Mouse (Mus musculus): ENCODE results near the gene Stxbp4.

The Stxbp4 gene

GRCm38 (mm10) chr11:90637440-90638311, at the start of gene Stxbp4, which contains the start of gene Cox11:
Stxbp4 (minus strand) TSS chr11:90638084.
Cox11 (plus strand) TSS chr11:90638173.
- peak; percentile 86 to 89 for DNase-seq (ENCODE audit: low spot score in 2 of 2)

GRCm38 (mm10) chr11:90687040-90687439, 49.2 kb upstream of the Stxbp4 start:
- no peak for DNase-seq (ENCODE audit: low spot score in 2 of 2)

GRCm38 (mm10) chr11:90686287-90687025, 48.6 kb upstream of the Stxbp4 start:
- peak in 1 of 2 experiments; percentile 14 for DNase-seq (ENCODE audit: low spot score in 2 of 2)

- DNase-seq (ENCODE audit: low spot score in 2 of 2) = no peak
These were observed 47.3 kb upstream of the Stxbp4 start for GRCm38 (mm10) chr11:90685196-90685595.

GRCm38 (mm10) chr11:90684765-90685164, 46.9 kb upstream of the Stxbp4 start:
- DNase-seq (ENCODE audit: low spot score in 2 of 2) = no peak

GRCm38 (mm10) chr11:90681171-90681570, 43.3 kb upstream of the Stxbp4 start:
- DNase-seq (ENCODE audit: low spot score in 2 of 2) = no peak

- no peak for DNase-seq (ENCODE audit: low spot score in 2 of 2)
These were observed 40.7 kb upstream of the Stxbp4 start for GRCm38 (mm10) chr11:90678582-90678981.

GRCm38 (mm10) chr11:90677771-90678288, 39.9 kb upstream of the Stxbp4 start:
- DNase-seq (ENCODE audit: low spot score in 2 of 2) = no peak

- DNase-seq (ENCODE audit: low spot score in 2 of 2) = no peak
These were observed 39.1 kb upstream of the Stxbp4 start for GRCm38 (mm10) chr11:90677027-90677426.

- DNase-seq (ENCODE audit: low spot score in 2 of 2) = no peak
These were observed 37.7 kb upstream of the Stxbp4 start for GRCm38 (mm10) chr11:90675479-90676110.

GRCm38 (mm10) chr11:90667325-90667724, 29.4 kb upstream of the Stxbp4 start:
- no peak for DNase-seq (ENCODE audit: low spot score in 2 of 2)

- no peak for DNase-seq (ENCODE audit: low spot score in 2 of 2)
These were observed 29.0 kb upstream of the Stxbp4 start for GRCm38 (mm10) chr11:90666916-90667315.

- no peak for DNase-seq (ENCODE audit: low spot score in 2 of 2)
These were observed 28.4 kb upstream of the Stxbp4 start for GRCm38 (mm10) chr11:90666144-90666757.

- peak in 1 of 2 experiments; percentile 13 for DNase-seq (ENCODE audit: low spot score in 2 of 2)
These were observed 27.3 kb upstream of the Stxbp4 start for GRCm38 (mm10) chr11:90665161-90665560.

GRCm38 (mm10) chr11:90664345-90664986, 26.6 kb upstream of the Stxbp4 start:
- no peak for DNase-seq (ENCODE audit: low spot score in 2 of 2)

- no peak for DNase-seq (ENCODE audit: low spot score in 2 of 2)
These were observed 25.9 kb upstream of the Stxbp4 start for GRCm38 (mm10) chr11:90663618-90664297.

GRCm38 (mm10) chr11:90663052-90663451, 25.2 kb upstream of the Stxbp4 start:
- DNase-seq (ENCODE audit: low spot score in 2 of 2) = no peak

- no peak for DNase-seq (ENCODE audit: low spot score in 2 of 2)
These were observed 22.8 kb upstream of the Stxbp4 start for GRCm38 (mm10) chr11:90660662-90661061.

- DNase-seq (ENCODE audit: low spot score in 2 of 2) = no peak
These were observed 19.6 kb upstream of the Stxbp4 start for GRCm38 (mm10) chr11:90657527-90657926.

- DNase-seq (ENCODE audit: low spot score in 2 of 2) = no peak
These were observed 14.7 kb upstream of the Stxbp4 start for GRCm38 (mm10) chr11:90652603-90653002.
